Mouse (Mus musculus): ENCODE results near the gene Rgsl1. TPM values are rescaled to one million over a fixed set of nuclear protein-coding genes. Genes with fewer than 3 reads are reported as not detected.

The Rgsl1 gene
- polyA plus RNA-seq, 1 experiment: 0.36 TPM

- peaks cover 18% of the 10 kb centered on the region for H3K4me1 ChIP-seq (ENCODE audit: control insufficient read depth, insufficient read depth, low read length)
- H3K4me3 ChIP-seq (ENCODE audit: insufficient read depth, low read length): no peak overlapping the region
- TF ChIP-seq POLR2A (IDR thresholded peaks at IDR 0.05; ENCODE audit: borderline replicate concordance, low read depth, low read length) (no peak), CTCF (IDR thresholded peaks at IDR 0.05; ENCODE audit: low read depth, low read length) (peak; percentile 77)
- H3K27ac ChIP-seq (ENCODE audit: insufficient read depth, low read depth, low read length): no peak overlapping the region
These were observed 97.2 kb downstream of the Rgsl1 start for GRCm38 (mm10) chr1:153746728-153747127.

DNA sequence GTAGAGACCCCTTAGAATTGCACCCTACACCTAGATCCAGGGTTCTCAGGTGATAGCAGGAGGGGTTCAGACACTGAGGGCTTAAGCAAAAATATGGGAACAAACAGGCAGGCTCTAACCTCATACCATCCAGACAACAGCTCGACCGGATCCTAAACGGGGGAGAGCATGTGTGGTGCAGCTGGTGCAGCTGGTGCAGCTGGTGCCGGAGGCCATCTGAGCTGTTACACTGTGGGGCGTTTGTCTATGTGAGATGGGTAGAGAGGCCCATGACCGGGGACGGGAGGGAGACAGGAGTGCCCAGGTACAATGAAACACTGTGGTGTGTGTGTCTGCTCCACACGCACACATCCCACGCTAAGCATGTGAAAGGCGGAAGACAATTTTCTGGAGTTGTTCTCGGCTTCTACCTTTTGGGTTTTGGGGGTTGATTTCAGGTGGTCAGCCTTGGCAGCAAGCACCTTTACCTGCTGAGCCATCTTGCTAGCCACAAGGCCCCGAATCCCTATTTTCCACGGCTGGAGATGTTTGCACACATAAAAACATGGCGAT lies 97.7 kb downstream of the Rgsl1 start:
- H3K4me1 ChIP-seq (ENCODE audit: control insufficient read depth, insufficient read depth, low read length): peaks cover 14% of the 10 kb centered on the region
- TF ChIP-seq POLR2A (IDR thresholded peaks at IDR 0.05; ENCODE audit: borderline replicate concordance, low read depth, low read length) (no peak), CTCF (IDR thresholded peaks at IDR 0.05; ENCODE audit: low read depth, low read length) (no peak)
- H3K27ac ChIP-seq (ENCODE audit: insufficient read depth, low read depth, low read length): no peak overlapping the region
- no peak overlapping the region for H3K4me3 ChIP-seq (ENCODE audit: insufficient read depth, low read length)

- Histone ChIP-seq H3K27ac (ENCODE audit: insufficient read depth, low read depth, low read length) (no peak overlapping the region), H3K4me1 (ENCODE audit: control insufficient read depth, insufficient read depth, low read length) (no peaks in the 10 kb centered on the region), H3K4me3 (ENCODE audit: insufficient read depth, low read length) (no peak overlapping the region)
- TF ChIP-seq POLR2A (IDR thresholded peaks at IDR 0.05; ENCODE audit: borderline replicate concordance, low read depth, low read length) (no peak), CTCF (IDR thresholded peaks at IDR 0.05; ENCODE audit: low read depth, low read length) (no peak)
These were observed 101.4 kb downstream of the Rgsl1 start for GRCm38 (mm10) chr1:153742374-153743155.

- Histone ChIP-seq H3K4me3 (ENCODE audit: insufficient read depth, low read length) (no peak overlapping the region), H3K4me1 (ENCODE audit: control insufficient read depth, insufficient read depth, low read length) (no peaks in the 10 kb centered on the region), H3K27ac (ENCODE audit: insufficient read depth, low read depth, low read length) (no peak overlapping the region)
- TF ChIP-seq CTCF (IDR thresholded peaks at IDR 0.05; ENCODE audit: low read depth, low read length): no peak
- TF ChIP-seq POLR2A (IDR thresholded peaks at IDR 0.05; ENCODE audit: borderline replicate concordance, low read depth, low read length): no peak
These were observed 102.2 kb downstream of the Rgsl1 start for GRCm38 (mm10) chr1:153741551-153742316.

GRCm38 (mm10) chr1:153740775-153741400 lies 103.1 kb downstream of the Rgsl1 start:
- Histone ChIP-seq H3K4me1 (ENCODE audit: control insufficient read depth, insufficient read depth, low read length) (no peaks in the 10 kb centered on the region), H3K4me3 (ENCODE audit: insufficient read depth, low read length) (no peak overlapping the region), H3K27ac (ENCODE audit: insufficient read depth, low read depth, low read length) (no peak overlapping the region)
- TF ChIP-seq POLR2A (IDR thresholded peaks at IDR 0.05; ENCODE audit: borderline replicate concordance, low read depth, low read length): no peak
- no peak for TF ChIP-seq CTCF (IDR thresholded peaks at IDR 0.05; ENCODE audit: low read depth, low read length)

DNA sequence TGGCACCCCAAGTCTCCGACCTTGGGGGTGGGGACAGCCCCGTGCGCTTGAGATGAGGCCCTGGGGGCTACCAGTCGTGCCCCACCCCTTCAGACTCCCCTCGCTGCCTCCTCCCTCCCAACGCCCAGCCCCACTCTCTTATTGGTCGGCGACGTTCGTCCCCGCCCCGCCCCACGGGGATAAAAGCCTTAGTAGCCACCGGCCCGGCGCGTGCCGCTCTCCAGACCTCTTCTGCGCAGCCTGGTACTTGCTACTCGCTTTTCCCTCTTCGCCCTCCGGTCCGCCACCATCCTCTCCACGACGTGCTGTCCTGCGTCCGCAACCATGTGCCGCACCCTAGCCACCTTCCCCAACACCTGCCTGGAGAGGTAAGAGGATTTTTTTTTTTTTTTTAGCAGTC lies 103.8 kb downstream of the Rgsl1 start, which contains the start of gene Rgs16:
TSS of gene Rgs16 (plus strand) at position 205 of the 400 bp plus-strand sequence.
- no peaks in the 10 kb centered on the region for H3K4me1 ChIP-seq (ENCODE audit: control insufficient read depth, insufficient read depth, low read length)
- H3K4me3 ChIP-seq (ENCODE audit: insufficient read depth, low read length): peak within 1 kb of the TSS; percentile 30; the same call in 1 of the 2 replicates
- no peak within 1 kb of the TSS for H3K27ac ChIP-seq (ENCODE audit: insufficient read depth, low read depth, low read length)
- TF ChIP-seq POLR2A (IDR thresholded peaks at IDR 0.05; ENCODE audit: borderline replicate concordance, low read depth, low read length) (no peak), CTCF (IDR thresholded peaks at IDR 0.05; ENCODE audit: low read depth, low read length) (no peak)

DNA sequence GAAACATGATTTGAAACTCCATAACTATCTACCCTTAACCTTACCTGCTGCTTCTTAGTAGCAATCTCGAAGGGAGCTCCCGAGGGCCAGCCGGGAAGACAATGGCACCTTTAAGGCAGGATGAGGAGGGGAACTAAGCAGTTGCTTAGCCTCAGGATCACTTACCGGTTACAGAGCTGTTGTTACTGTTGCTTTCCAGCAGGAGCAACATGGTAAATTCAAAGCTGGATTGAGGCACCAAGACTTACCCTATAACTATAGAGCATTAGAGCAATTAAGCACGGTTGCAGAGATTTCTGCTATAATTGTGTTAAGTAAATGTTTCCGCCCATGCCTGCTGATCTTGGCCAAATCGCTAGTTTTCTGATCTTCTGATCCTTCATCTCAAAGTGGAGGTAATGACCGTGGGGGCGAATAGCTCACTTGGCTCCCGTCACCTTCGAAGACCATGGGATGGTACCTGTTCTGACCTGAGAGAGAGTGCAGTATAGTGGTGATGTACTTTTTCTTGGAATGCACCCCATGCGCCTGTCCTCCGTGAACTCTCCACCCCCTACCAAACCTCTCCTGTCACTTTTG lies 104.4 kb downstream of the Rgsl1 start:
- no peak overlapping the region for H3K27ac ChIP-seq (ENCODE audit: insufficient read depth, low read depth, low read length)
- H3K4me3 ChIP-seq (ENCODE audit: insufficient read depth, low read length): no peak overlapping the region
- TF ChIP-seq POLR2A (IDR thresholded peaks at IDR 0.05; ENCODE audit: borderline replicate concordance, low read depth, low read length) (no peak), CTCF (IDR thresholded peaks at IDR 0.05; ENCODE audit: low read depth, low read length) (no peak)
- no peaks in the 10 kb centered on the region for H3K4me1 ChIP-seq (ENCODE audit: control insufficient read depth, insufficient read depth, low read length)

GRCm38 (mm10) chr1:153737101-153738085 lies 106.5 kb downstream of the Rgsl1 start:
- Histone ChIP-seq H3K4me3 (ENCODE audit: insufficient read depth, low read length) (no peak overlapping the region), H3K4me1 (ENCODE audit: control insufficient read depth, insufficient read depth, low read length) (no peaks in the 10 kb centered on the region), H3K27ac (ENCODE audit: insufficient read depth, low read depth, low read length) (no peak overlapping the region)
- TF ChIP-seq CTCF (IDR thresholded peaks at IDR 0.05; ENCODE audit: low read depth, low read length) (no peak), POLR2A (IDR thresholded peaks at IDR 0.05; ENCODE audit: borderline replicate concordance, low read depth, low read length) (no peak)

Measured in bone marrow macrophage, adult 2 months (primary cell).